Mouse (Mus musculus) stomach, adult 2 months (tissue): Measurements from ENCODE around the gene Faf2. TPM values are rescaled to one million over a fixed set of nuclear protein-coding genes. Genes with fewer than 3 reads are reported as not detected.

Experiments
- polyA plus RNA-seq: library from polyadenylated mRNA; depleted of rRNA; stranded (reverse); fragments of >200 nt; gene quantifications from 2 replicates; pipeline ENCODE4 v1.2.3, GENCODE M21; 2012; rRNA removed

Gene Faf2
- polyA plus RNA-seq, result 6.0 and 8.2 TPM in 2 replicates

DNA sequence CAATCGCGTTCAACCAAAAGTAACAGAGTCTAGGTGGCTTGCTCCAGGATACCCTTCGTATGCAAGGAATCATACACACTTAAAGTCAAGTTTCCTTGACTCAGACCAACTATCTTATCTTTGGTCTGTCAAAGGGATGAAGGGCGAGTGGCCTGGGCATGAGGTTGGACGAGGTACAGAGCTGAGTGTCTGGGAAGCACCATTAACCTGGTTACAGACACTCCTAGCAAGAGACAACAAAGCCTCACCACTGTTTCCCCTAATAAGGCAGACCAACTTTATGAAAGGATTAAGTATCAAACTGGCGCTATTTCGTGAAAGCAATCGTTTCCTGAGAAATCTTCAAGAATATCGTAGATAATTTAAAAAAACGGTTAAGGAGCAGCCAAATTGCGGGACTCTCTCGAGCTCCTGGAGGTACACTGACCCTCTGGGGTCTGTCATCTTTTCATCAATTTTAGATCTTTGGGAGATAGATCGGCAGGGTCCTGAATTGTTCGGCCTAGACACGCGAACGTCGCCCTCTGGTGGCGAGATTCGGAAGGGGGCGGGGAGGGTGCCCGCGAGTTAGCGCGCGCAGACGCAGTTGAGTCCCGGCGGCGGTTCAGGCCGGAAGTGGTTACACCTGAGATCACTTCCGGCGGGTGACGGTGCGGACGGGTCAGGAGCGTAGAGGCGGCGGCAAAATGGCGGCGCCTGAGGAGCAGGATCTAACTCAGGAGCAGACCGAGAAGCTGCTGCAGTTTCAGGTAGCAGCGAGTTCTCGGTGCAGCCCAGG, at the start of gene Faf2:
Faf2 (plus strand) TSS at position 630 of the 778 bp plus-strand sequence.

DNA sequence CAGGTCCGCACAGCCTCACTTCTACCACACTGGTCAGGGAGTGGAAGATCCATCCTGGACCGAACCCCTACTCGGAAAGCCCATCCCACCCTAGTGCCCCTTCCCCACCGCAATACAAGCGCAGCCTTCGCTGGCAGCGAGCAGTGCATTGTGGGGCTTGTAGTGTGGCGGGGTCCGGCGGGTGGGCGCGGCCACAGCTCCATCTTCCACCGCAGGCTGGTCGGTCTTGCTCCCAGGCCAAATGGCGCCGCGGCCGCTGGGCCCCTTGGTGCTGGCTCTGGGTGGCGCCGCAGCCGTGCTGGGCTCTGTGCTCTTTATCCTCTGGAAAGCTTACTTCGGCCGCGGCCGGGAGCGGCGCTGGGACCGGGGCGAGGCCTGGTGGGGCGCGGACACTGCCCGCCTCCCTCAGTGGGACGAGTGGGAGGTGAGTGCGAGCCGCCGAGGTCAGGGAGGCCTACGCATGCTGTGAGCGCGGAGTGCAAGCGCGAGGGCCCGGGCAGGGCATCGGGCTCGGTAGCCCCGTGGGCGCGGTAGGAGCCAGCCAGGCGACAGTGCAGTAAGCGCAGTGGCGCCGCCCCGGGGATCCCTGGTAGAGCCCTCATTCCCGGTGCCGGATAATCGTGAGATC, 46.6 kb upstream of the Faf2 start, which contains the start of gene Arl10:
Arl10 (plus strand) TSS at position 162 of the 628 bp plus-strand sequence.

DNA sequence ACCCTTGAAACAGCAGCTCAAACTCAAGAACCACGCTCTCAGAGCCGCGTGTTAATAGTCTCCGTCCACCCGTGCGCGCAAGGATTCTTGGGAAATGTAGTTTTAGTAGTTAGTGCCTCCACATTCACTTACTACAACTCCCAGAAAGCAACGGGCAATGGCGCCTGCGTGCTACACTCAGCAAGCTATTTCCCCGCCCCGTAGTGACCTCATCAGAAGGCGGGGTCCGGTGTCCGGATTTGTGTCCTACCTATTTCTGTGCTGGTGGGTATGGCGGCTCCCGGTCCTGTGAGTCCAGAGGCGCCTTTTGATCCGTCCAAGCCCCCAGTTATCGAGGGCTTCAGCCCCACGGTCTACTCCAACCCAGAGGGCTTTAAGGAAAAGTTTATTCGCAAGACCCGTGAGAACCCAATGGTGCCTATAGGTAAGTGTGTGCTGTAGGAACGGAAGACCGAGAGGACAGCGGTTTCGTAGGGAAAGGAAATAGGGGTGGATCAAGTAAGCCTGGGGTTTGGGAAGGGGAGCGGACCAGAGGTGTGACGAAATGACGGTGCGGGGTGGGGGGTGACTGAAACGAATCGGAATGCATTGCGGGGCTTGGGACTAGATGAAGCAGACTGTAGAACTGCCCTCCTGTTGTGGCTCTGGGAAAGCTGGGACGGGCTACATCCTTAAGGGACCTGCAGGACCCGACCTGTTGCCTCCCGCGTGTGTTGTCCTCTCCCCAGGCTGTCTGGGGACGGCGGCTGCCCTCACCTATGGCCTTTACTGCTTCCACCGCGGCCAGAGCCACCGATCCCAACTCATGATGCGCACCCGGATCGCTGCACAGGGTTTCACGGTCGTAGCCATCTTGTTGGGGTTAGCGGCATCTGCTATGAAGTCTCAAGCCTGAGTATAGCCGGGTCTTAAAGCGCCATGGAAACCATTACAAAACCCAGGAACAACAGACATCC, 31.3 kb upstream of the Faf2 start, which contains the start of the genes Nop16 and Higd2a:
Nop16 (minus strand) TSS at position 95 of the 956 bp plus-strand sequence.
Higd2a (plus strand) TSS at position 212 of the 956 bp plus-strand sequence.

DNA sequence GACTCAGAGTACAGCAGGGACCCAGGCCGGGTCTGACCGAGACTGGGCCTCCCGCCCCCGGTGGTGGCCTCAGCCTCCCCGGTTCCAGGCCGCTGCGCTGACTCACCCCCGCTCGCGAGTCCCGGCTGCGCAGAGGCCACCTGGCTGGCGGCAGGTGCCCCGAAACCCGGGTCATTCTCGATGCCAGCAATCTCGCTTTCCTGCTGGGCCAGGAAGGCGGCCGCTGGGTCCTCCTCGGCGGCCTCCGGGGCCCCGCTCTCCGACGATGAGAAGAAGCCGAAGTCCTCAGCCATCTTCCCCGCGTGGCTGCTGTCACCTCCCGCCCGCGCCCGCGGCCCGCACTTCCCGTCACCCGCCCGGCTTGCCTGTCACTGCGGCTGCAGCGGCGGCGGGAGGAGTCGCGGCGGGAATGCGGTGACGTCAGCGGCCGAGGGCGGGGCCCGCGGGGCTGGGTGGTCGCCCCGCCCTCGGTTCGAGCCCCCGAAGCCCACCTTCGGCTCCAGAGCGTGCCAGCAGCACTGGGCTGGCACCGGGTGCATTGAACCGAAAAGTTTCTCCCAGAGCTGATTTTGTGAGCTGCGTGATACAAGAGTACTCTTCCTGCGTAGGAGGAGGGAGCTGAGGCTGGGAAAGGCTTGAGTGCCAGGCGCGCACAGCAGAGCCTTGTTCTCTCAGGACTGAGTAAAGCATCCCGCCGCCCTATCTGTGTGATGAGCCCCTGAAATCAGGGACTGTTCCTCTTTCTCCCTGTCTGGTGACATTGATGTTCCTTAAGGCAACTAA, 10.4 kb upstream of the Faf2 start, which contains the start of gene Cltb:
Cltb (minus strand) TSS at position 373 of the 783 bp plus-strand sequence.

DNA sequence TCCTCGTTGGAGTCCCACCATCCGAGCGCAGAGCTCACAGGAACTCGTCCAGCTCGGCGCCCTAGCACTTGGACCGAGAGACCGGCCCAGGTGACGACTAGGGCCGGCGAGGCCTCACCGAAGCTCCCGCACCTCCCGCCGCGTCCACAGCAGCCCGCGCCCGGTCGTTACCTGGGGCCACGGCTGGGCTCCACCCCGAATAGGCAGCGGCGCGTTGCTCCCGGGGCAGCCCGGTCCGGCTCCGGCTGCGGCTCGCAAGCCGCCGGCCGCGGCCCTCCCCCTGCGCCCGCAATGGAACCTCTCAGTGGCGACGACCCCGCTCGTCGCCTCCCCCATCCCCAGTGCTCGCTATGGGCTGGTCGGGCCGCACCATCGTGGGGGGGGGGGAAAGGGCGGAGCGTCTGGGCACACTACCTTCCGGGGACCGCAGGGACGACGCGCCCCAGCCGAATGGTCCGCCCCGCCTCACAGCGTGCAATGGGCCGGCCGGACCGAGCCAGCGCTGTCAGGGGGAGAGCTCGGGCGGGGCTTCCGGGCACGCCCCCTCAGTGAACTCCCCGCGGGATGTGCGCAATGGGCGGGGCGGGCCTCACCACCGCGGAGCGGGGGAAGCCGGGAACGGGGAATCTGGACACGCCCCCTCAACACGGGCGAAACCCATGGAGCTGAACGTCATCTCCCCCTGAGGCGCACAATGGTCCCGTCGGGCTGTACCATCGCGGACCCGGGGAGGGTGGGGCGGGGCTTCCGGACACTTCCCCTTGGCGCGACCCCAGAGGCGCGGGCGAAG, 72.2 kb downstream of the Faf2 start, which contains the start of gene Rnf44:
Rnf44 (minus strand) TSS at position 350 of the 790 bp plus-strand sequence.

DNA sequence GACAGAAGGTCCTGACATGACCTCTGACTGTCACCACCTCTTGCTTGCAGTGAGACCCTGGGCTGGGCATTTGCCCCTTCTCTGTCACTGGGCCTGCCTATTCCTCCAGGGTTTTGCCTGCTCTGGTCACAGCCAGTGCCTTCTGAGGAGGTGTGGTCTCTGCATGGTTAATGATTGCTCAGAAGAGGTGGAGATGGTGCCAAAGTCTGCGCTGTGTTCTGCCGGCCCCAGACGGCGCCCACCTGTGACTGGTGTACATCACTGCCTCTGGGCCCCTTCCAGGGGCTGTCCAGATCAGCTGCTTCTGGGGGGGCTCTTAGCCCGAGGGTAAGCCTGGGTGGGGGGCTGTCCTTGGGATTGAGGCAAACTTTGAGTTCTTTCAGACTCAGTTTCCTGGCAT, 79.7 kb downstream of the Faf2 start, which contains the start of gene Cdhr2:
Cdhr2 (plus strand) TSS at position 219 of the 400 bp plus-strand sequence.

Other genes starting within 250 kb of the Faf2 start
- gene Thoc3, start 152.9 kb upstream of the Faf2 start, polyA plus RNA-seq, result 8.9 and 16.7 TPM in 2 replicates
- 3.4 and 5.5 TPM in 2 replicates for gene Simc1, start 118.0 kb upstream of the Faf2 start, polyA plus RNA-seq
- gene 4833439L19Rik, start 56.3 kb upstream of the Faf2 start, polyA plus RNA-seq, result 45.2 and 45.4 TPM in 2 replicates
- 6.0 and 9.4 TPM in 2 replicates for gene Arl10, start 46.8 kb upstream of the Faf2 start, polyA plus RNA-seq
- 1.2 and 1.5 TPM in 2 replicates for gene Nop16, start 31.7 kb upstream of the Faf2 start, polyA plus RNA-seq
- gene Higd2a, start 31.6 kb upstream of the Faf2 start, polyA plus RNA-seq, result 103 and 105 TPM in 2 replicates
- gene Cltb, start 10.4 kb upstream of the Faf2 start, polyA plus RNA-seq, result 76.8 and 94.8 TPM in 2 replicates
- 121 and 131 TPM in 2 replicates for gene Rnf44, start 72.1 kb downstream of the Faf2 start, polyA plus RNA-seq
- 1.3 TPM in 2 replicates for gene Cdhr2, start 79.7 kb downstream of the Faf2 start, polyA plus RNA-seq
- 0.17 and 0.40 TPM in 2 replicates for gene Gprin1, start 128.1 kb downstream of the Faf2 start, polyA plus RNA-seq
- gene Sncb, start 144.8 kb downstream of the Faf2 start, polyA plus RNA-seq, result 1.0 and 1.6 TPM in 2 replicates
- not detected in 2 replicates for gene Eif4e1b, start 162.2 kb downstream of the Faf2 start, polyA plus RNA-seq
- gene Tspan17, start 167.6 kb downstream of the Faf2 start, polyA plus RNA-seq, result 7.5 and 9.4 TPM in 2 replicates